Mouse (Mus musculus) liver, postnatal 0 days (tissue): ENCODE measurements around the gene Sergef.
"Not testable (repeated sequence)": the region's sequence is repeated elsewhere in the genome, so short reads cannot be mapped to it uniquely, and the experiment has no call there.

ENCODE experiments used
- CTCF ChIP-seq: sonication (generic); IDR thresholded peaks from 2 replicates; pipeline ENCODE4 v1.5.1; 2016; ENCODE audit warnings: antibody characterized with exemption, low read depth
- EP300 ChIP-seq: IDR thresholded peaks from 2 replicates; pipeline ENCODE4 v1.6.1; 2016; ENCODE audit warnings: antibody characterized with exemption, low read depth, mild to moderate bottlenecking

GRCm38 (mm10) chr7:46569509-46569908, 70.1 kb downstream of the Sergef start:
- TF ChIP-seq CTCF: peak; percentile 71
- TF ChIP-seq EP300: not testable (repeated sequence)
